Mouse (Mus musculus): ENCODE results near the gene Tbx2. TPM values are rescaled to one million over a fixed set of nuclear protein-coding genes. Genes with fewer than 3 reads are reported as not detected.

Tbx2 gene
- 1 to 10 TPM; 2.7 to 3.3 TPM for total RNA-seq (2021)
- long read RNA-seq, experiment 1, partial matches to known transcripts = 0 of 2 reads
- long read RNA-seq, experiment 1, other reads (novel, unspliced or antisense) = 0 of 2 reads
- long read RNA-seq, experiment 2, partial matches to known transcripts = 0 of 4 reads
- long read RNA-seq, experiment 2, other reads (novel, unspliced or antisense) = 0 of 4 reads

GRCm38 (mm10) chr11:85832231-85832924 is at the start of gene Tbx2:
Gene Tbx2 (plus strand): TSS chr11:85832551.
- no peak for DNase-seq (ENCODE audit: low spot score in 2 of 2)

- DNase-seq (ENCODE audit: low spot score in 2 of 2) = peak in 1 of 2 experiments; percentile 5
These were observed 46.1 kb upstream of the Tbx2 start for GRCm38 (mm10) chr11:85786113-85786718.

- no peak for DNase-seq (ENCODE audit: low spot score in 2 of 2)
These were observed 42.6 kb upstream of the Tbx2 start for GRCm38 (mm10) chr11:85789750-85790149.

GRCm38 (mm10) chr11:85790267-85790666 is 42.1 kb upstream of the Tbx2 start:
- no peak for DNase-seq (ENCODE audit: low spot score in 2 of 2)

GRCm38 (mm10) chr11:85791212-85791611 is 41.1 kb upstream of the Tbx2 start:
- DNase-seq (ENCODE audit: low spot score in 2 of 2) = no peak

DNA sequence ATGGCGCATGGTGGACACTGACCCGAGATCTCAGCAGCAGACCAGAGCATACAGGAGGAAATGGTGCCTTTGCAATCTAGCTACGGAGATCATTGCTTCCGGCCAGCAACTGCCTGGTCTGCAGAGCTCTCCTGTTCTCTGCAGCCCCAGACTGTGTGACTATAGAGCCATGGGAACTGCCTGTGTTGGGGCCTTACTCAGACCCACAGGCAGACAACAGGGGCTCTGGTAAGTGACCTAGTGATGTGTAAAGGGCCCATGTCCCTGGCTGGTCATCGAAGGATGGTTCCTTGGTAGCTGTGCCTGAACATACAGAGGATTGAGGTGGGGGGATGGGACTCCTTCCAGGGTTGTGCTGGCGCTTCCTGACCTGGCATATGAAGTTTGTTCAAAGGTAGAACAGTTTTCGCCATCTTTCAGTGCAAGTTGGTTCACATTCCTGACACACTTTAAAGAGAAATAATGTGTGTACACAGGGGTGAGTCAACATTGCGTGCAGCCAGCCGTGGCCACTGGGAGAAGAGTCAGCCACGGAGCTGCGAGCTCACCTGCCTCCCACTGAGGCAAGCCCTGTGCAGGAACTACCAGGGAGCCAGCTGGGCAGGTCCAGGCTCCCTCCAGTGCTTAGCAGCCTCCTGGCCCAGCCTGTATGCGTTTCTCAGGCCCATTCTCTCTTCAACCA is 39.7 kb upstream of the Tbx2 start:
- DNase-seq (ENCODE audit: low spot score in 2 of 2) = no peak

GRCm38 (mm10) chr11:85799456-85799855 is 32.9 kb upstream of the Tbx2 start:
- DNase-seq (ENCODE audit: low spot score in 2 of 2) = no peak

GRCm38 (mm10) chr11:85799856-85800255 is 32.5 kb upstream of the Tbx2 start:
- no peak for DNase-seq (ENCODE audit: low spot score in 2 of 2)

DNA sequence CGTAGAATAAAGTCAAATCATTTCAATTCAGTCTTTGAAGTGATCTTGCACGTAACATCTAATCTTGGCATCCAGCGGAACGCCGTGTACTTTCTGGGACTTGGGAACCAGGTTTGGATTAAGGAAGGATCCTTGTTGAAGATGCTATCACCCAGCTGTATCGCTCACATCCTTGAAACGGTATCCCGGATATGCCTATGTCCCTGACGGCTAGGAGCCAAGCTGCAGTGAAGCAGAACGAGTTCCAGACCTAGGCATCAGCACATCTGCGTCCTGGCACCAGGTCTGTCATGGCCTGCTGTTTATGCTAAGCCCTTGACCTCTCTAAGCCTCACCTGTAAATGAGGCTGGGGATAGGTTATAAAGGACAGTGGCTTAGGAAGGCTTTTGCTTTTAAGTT is 32.0 kb upstream of the Tbx2 start:
- DNase-seq (ENCODE audit: low spot score in 2 of 2) = no peak

GRCm38 (mm10) chr11:85804048-85804447 is 28.3 kb upstream of the Tbx2 start:
- DNase-seq (ENCODE audit: low spot score in 2 of 2) = no peak

GRCm38 (mm10) chr11:85805779-85806178 is 26.6 kb upstream of the Tbx2 start:
- DNase-seq (ENCODE audit: low spot score in 2 of 2) = no peak

DNA sequence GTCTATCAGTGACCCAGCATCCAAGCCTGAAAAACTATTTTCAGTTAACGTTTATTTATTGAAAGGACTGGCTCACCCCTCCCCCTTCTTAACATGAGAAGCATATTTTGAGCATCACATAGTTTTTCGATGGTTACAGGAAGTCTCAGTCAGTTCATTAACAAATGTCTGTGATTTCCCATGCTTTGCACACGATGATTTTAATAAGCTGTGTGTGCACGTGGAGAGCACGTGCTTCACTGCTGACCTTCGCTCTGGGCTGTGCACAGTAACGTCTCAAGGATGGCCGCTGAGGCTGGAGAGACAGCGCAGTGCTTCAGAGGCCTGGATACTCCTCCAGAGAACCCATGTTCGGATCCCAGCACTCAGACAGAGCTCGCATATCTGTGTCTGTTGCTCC is 25.0 kb upstream of the Tbx2 start:
- no peak for DNase-seq (ENCODE audit: low spot score in 2 of 2)

DNA sequence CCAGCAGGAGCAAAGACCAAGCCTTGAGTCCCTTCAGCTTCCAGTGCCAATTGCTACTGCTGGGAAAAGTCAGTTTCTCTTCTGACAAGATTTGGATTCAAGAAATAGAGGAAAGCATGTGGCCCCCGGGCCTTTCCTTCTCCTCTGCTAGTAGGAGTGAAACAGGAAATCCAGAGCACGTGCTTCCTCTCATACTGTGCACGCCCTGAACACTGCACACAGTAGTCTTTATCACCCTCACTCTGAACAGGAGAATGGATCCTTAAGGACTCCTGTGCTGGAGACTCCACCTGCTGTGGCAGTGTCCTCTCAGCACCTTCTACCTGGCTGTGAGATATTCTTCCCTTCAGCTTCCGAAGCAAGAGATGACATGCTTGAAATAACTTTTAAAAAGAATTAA is 21.1 kb upstream of the Tbx2 start:
- DNase-seq (ENCODE audit: low spot score in 2 of 2) = no peak

DNA sequence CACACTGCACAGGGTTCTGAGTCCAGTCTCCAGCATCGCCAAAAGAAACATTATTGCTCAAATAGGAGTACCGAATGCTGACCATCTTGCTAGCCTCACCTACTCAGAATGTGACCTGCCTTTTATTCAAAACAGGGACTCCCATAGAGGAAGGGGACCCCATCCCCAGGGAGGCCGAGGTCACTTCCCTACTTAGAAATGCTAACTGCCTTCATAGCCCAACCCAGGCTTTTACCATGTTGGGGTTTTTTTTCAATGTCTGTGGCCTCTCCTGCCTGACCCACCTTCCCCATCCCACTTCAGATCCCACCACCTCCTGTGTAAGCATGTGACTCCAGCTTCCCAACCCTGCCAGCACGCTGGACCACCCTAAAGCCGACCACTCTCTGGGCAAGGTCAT is 20.7 kb upstream of the Tbx2 start:
- DNase-seq (ENCODE audit: low spot score in 2 of 2) = no peak

DNA sequence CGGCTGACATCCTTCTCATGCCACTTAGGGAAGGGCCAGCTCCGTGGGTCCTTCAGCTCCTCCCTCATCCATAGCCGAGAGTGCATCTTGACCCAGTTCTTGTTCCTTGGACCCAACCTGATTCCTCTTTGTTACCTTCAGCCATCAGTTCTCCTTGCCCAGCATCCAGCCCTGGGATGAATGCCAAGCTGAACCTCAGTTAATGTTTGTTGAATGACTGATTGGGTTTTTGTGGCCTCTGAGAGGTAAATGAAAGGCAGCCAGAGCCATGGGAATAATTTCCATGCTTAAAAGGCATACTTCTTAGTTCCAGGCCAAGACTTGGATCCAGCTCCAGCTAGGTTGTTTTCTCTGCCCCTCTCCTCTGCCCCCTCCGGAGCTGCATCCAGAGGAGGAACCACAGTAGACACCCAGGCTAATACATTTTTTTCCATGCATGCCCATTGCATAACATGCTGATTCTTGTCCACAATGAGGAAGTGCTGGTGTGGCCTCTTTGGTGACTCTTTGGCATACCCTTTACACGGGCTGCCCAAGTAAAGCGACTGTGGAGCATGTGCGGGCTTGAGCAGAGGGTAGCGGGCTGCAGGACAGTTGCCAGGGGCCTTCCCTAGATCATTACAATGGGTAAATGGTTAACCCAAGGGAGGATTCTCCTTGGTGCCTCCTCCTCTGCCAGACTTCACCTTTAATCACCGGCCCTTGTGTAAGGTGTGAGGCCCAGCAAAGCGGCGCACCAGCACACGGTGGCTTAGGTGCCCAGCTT is 20.0 kb upstream of the Tbx2 start:
- no peak for DNase-seq (ENCODE audit: low spot score in 2 of 2)

GRCm38 (mm10) chr11:85814678-85815077 is 17.7 kb upstream of the Tbx2 start:
- no peak for DNase-seq (ENCODE audit: low spot score in 2 of 2)

GRCm38 (mm10) chr11:85816471-85816870 is 15.9 kb upstream of the Tbx2 start:
- no peak for DNase-seq (ENCODE audit: low spot score in 2 of 2)

DNA sequence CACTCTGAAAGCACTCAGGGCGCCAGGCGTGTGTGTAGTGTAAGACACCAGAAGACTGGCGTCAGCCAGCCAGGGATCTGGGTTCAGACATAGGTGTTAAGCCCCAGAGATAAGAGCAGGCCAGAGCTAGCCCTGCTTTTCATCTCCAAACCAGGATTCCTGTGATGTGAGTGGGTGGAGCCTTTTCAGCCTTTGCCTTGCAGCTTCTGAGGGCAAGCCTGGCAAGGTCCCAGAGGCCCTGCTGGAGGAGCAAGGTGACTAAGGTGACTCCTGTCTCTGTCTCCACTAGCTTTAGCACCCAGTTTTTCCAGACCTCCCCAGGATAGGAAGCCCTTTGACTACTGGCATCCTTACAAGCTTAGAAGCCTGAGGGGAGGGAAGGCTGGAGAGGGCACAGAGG is 13.9 kb upstream of the Tbx2 start:
- DNase-seq (ENCODE audit: low spot score in 2 of 2) = no peak

GRCm38 (mm10) chr11:85820959-85821358 is 11.4 kb upstream of the Tbx2 start:
- no peak for DNase-seq (ENCODE audit: low spot score in 2 of 2)

- DNase-seq (ENCODE audit: low spot score in 2 of 2) = no peak
These were observed 10.7 kb upstream of the Tbx2 start for GRCm38 (mm10) chr11:85821659-85822058.

- DNase-seq (ENCODE audit: low spot score in 2 of 2) = no peak
These were observed 9.2 kb upstream of the Tbx2 start for GRCm38 (mm10) chr11:85823181-85823580.
